Mouse (Mus musculus): ENCODE results near the gene Magix. TPM values are rescaled to one million over a fixed set of nuclear protein-coding genes. Genes with fewer than 3 reads are reported as not detected.

Gene Magix
- total and polyA plus RNA-seq, 2 experiments from 2014 or later = 1.1 to 1.8 TPM

- 9% methylated on average over 33 of the region's 33 CpGs for WGBS
- peak within 1 kb of the TSS; percentile 51 for H3K27ac ChIP-seq (ENCODE audit: low read depth)
Measured at GRCm38 (mm10) chrX:7696954-7697381, 15.9 kb upstream of the Magix start, which contains the start of gene Gpkow. Gene Gpkow (plus strand): TSS chrX:7697131.

GRCm38 (mm10) chrX:7696520-7696919 lies 15.5 kb upstream of the Magix start:
- ATAC-seq (ENCODE audit: insufficient read depth, low read depth) (peak; percentile 13; the same call in 1 of the 2 replicates), DNase-seq (ENCODE audit: low spot score) (no peak)
- Histone ChIP-seq H3K4me2 (ENCODE audit: low read depth, low read length) (peak overlapping the region; percentile 42; the same call in 1 of the 2 replicates), H3K27me3 (ENCODE audit: control insufficient read depth, insufficient read depth, low read length) (no peaks in the 10 kb centered on the region), H3K4me3 (ENCODE audit: low read depth, low read length) (0 out of 2 replicates have a peak overlapping the region, but pooled peaks have one; percentile 64), H3K9ac (replicated peaks; ENCODE audit: low read depth, low read length) (no peak overlapping the region), H3K9me3 (replicated peaks; ENCODE audit: control insufficient read depth, low read length) (no peaks in the 10 kb centered on the region), H3K36me3 (replicated peaks; ENCODE audit: control insufficient read depth, insufficient read depth, low read length) (peaks cover 8% of the 10 kb centered on the region), H3K4me1 (ENCODE audit: control insufficient read depth, insufficient read depth) (no peaks in the 10 kb centered on the region), H3K27ac (ENCODE audit: low read depth) (no peak overlapping the region)
- TF ChIP-seq EP300 (IDR thresholded peaks at IDR 0.05; ENCODE audit: low read depth) (no peak), CTCF (IDR thresholded peaks at IDR 0.05; ENCODE audit: low read depth) (no peak)
- 39% methylated on average over 6 of the region's 6 CpGs for WGBS

More at GRCm38 (mm10) chrX:7696954-7697381, 15.9 kb upstream of the Magix start, which contains the start of gene Gpkow:
- peak; percentile 95 for ATAC-seq (ENCODE audit: insufficient read depth, low read depth)
- Histone ChIP-seq H3K4me3 (ENCODE audit: low read depth, low read length) (peak within 1 kb of the TSS; percentile 64), H3K9ac (replicated peaks; ENCODE audit: low read depth, low read length) (peak within 1 kb of the TSS; percentile 63), H3K36me3 (replicated peaks; ENCODE audit: control insufficient read depth, insufficient read depth, low read length) (peaks cover 11% of the 10 kb centered on the region), H3K4me2 (ENCODE audit: low read depth, low read length) (peak within 1 kb of the TSS; percentile 64), H3K4me1 (ENCODE audit: control insufficient read depth, insufficient read depth) (no peaks in the 10 kb centered on the region), H3K27me3 (ENCODE audit: control insufficient read depth, insufficient read depth, low read length) (no peaks in the 10 kb centered on the region), H3K9me3 (replicated peaks; ENCODE audit: control insufficient read depth, low read length) (no peaks in the 10 kb centered on the region)
- peak; percentile 91 for DNase-seq (ENCODE audit: low spot score)
- no peak for TF ChIP-seq EP300 (IDR thresholded peaks at IDR 0.05; ENCODE audit: low read depth)
- TF ChIP-seq CTCF (IDR thresholded peaks at IDR 0.05; ENCODE audit: low read depth) = no peak

DNA sequence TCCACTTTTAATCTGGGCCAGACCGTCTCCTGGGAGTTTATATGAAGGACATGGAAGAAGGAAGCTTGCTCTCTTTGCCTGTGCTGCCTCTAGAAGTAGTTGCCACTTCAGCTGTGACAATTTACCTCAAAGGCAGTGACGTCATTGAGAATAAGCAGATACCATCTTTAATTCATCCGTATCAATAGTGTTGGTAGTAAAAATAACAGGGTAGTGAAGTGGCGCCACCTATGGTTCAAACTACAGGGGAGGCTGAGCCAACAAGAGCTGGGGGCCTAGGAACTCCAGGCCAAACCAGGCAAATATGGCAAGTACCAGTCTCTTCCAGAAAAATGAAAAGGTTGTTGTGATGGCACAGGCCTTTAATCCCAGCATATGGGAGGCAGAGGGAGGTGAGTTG lies 11.8 kb upstream of the Magix start:
- Histone ChIP-seq H3K27me3 (ENCODE audit: control insufficient read depth, insufficient read depth, low read length) (no peaks in the 10 kb centered on the region), H3K4me3 (ENCODE audit: low read depth, low read length) (no peak overlapping the region), H3K4me2 (ENCODE audit: low read depth, low read length) (no peak overlapping the region), H3K36me3 (replicated peaks; ENCODE audit: control insufficient read depth, insufficient read depth, low read length) (no peaks in the 10 kb centered on the region), H3K9ac (replicated peaks; ENCODE audit: low read depth, low read length) (no peak overlapping the region), H3K4me1 (ENCODE audit: control insufficient read depth, insufficient read depth) (no peaks in the 10 kb centered on the region), H3K9me3 (replicated peaks; ENCODE audit: control insufficient read depth, low read length) (no peaks in the 10 kb centered on the region), H3K27ac (ENCODE audit: low read depth) (no peak overlapping the region)
- ATAC-seq (ENCODE audit: insufficient read depth, low read depth) = no peak
- TF ChIP-seq EP300 (IDR thresholded peaks at IDR 0.05; ENCODE audit: low read depth) (no peak), CTCF (IDR thresholded peaks at IDR 0.05; ENCODE audit: low read depth) (peak; percentile 47)
- DNase-seq (ENCODE audit: low spot score) = peak; percentile 13
- 28% methylated on average over 4 of the region's 4 CpGs for WGBS

- H3K9ac ChIP-seq (replicated peaks; ENCODE audit: low read depth, low read length) = no peak overlapping the region
- H3K27me3 ChIP-seq (ENCODE audit: control insufficient read depth, insufficient read depth, low read length) = no peaks in the 10 kb centered on the region
- 53% methylated on average over 3 of the region's 3 CpGs for WGBS
- no peak for DNase-seq (ENCODE audit: low spot score)
- H3K36me3 ChIP-seq (replicated peaks; ENCODE audit: control insufficient read depth, insufficient read depth, low read length) = no peaks in the 10 kb centered on the region
- H3K4me3 ChIP-seq (ENCODE audit: low read depth, low read length) = no peak overlapping the region
- no peaks in the 10 kb centered on the region for H3K9me3 ChIP-seq (replicated peaks; ENCODE audit: control insufficient read depth, low read length)
- H3K27ac ChIP-seq (ENCODE audit: low read depth) = no peak overlapping the region
- ATAC-seq (ENCODE audit: insufficient read depth, low read depth) = no peak
- no peak for TF ChIP-seq EP300 (IDR thresholded peaks at IDR 0.05; ENCODE audit: low read depth)
- no peak for TF ChIP-seq CTCF (IDR thresholded peaks at IDR 0.05; ENCODE audit: low read depth)
- no peaks in the 10 kb centered on the region for H3K4me1 ChIP-seq (ENCODE audit: control insufficient read depth, insufficient read depth)
- H3K4me2 ChIP-seq (ENCODE audit: low read depth, low read length) = no peak overlapping the region
Measured at GRCm38 (mm10) chrX:7690486-7690885, 9.4 kb upstream of the Magix start.

- DNase-seq (ENCODE audit: low spot score) (no peak), ATAC-seq (ENCODE audit: insufficient read depth, low read depth) (no peak)
- H3K9me3 ChIP-seq (replicated peaks; ENCODE audit: control insufficient read depth, low read length) = no peaks in the 10 kb centered on the region
- no peak overlapping the region for H3K9ac ChIP-seq (replicated peaks; ENCODE audit: low read depth, low read length)
- TF ChIP-seq CTCF (IDR thresholded peaks at IDR 0.05; ENCODE audit: low read depth) (no peak), EP300 (IDR thresholded peaks at IDR 0.05; ENCODE audit: low read depth) (no peak)
- H3K4me2 ChIP-seq (ENCODE audit: low read depth, low read length) = no peak overlapping the region
- H3K4me3 ChIP-seq (ENCODE audit: low read depth, low read length) = no peak overlapping the region
- H3K27me3 ChIP-seq (ENCODE audit: control insufficient read depth, insufficient read depth, low read length) = no peaks in the 10 kb centered on the region
- no peak overlapping the region for H3K27ac ChIP-seq (ENCODE audit: low read depth)
- WGBS = 80% methylated on average over 2 of the region's 2 CpGs
- no peaks in the 10 kb centered on the region for H3K4me1 ChIP-seq (ENCODE audit: control insufficient read depth, insufficient read depth)
- H3K36me3 ChIP-seq (replicated peaks; ENCODE audit: control insufficient read depth, insufficient read depth, low read length) = no peaks in the 10 kb centered on the region
Measured at GRCm38 (mm10) chrX:7688321-7688720, 7.3 kb upstream of the Magix start.

DNA sequence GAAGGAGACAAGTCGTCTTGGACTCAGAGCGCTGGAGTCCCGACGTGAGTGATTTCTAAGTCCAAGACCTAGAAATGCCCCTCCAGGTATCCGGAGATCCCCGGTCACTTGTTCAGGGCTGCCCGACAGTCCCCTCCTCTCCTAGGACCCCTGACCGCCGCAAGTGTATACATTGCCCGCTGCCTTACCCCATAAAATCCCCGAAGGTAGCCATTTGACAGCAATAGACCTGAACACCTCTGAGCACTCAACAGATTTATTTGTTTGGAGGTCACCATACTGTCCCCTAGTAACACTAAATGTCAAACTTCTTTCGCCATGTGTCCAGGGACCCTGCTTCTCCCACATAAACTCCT lies 1.0 kb downstream of the Magix start:
- no peaks in the 10 kb centered on the region for H3K9me3 ChIP-seq (replicated peaks; ENCODE audit: control insufficient read depth, low read length)
- H3K27ac ChIP-seq (ENCODE audit: low read depth) = no peak overlapping the region
- TF ChIP-seq CTCF (IDR thresholded peaks at IDR 0.05; ENCODE audit: low read depth) (no peak), EP300 (IDR thresholded peaks at IDR 0.05; ENCODE audit: low read depth) (no peak)
- peak overlapping the region; percentile 40 for H3K4me3 ChIP-seq (ENCODE audit: low read depth, low read length)
- 23% methylated on average over 12 of the region's 12 CpGs for WGBS
- H3K4me1 ChIP-seq (ENCODE audit: control insufficient read depth, insufficient read depth) = no peaks in the 10 kb centered on the region
- DNase-seq (ENCODE audit: low spot score) (no peak), ATAC-seq (ENCODE audit: insufficient read depth, low read depth) (0 out of 2 replicates have a peak, but pooled peaks have one; percentile 3)
- no peak overlapping the region for H3K9ac ChIP-seq (replicated peaks; ENCODE audit: low read depth, low read length)
- no peaks in the 10 kb centered on the region for H3K36me3 ChIP-seq (replicated peaks; ENCODE audit: control insufficient read depth, insufficient read depth, low read length)
- no peaks in the 10 kb centered on the region for H3K27me3 ChIP-seq (ENCODE audit: control insufficient read depth, insufficient read depth, low read length)
- H3K4me2 ChIP-seq (ENCODE audit: low read depth, low read length) = peak overlapping the region; percentile 62
